Mouse (Mus musculus): ENCODE measurements around the gene Smpd4. TPM values are rescaled to one million over a fixed set of nuclear protein-coding genes. Genes with fewer than 3 reads are reported as not detected.

Gene Smpd4
- polyA plus RNA-seq, 1 experiment from 2014 or later: 28.0 TPM

DNA sequence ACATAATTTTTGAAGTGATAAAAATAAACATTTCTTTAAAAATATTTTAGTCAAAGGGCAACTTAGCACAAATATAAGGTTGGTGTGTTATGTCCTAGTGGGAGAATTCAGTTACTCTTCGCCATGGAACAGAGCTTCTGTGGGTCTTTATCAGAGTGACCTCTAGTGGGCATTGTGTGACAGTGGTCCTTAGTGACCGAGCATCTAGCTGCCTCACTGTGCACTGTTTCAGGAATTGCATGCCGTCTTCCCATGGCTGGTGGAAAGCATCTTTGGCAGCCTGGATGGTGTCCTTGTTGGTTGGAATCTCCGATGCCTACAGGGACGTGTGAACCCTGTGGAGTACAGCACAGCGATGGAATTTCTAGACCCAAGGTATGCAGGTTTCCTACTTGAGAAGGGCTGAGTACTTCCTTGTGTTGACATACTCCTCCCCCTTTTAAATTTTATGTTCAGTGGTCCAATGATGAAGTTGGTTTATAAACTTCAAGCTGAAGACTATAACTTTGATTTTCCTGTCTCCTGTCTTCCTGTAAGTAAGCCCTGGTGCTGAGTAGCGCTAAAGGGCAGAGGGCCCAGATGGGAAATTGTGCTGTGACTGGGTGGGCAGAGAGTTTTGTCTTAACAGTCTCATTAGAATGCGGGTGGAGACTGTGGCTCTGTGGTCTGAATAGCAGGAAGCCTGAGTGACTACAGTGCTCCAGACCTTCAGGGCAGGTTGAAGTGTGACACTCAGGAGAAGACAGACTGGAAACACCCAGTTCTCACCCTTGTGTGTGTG, 6.5 kb downstream of the Smpd4 start:
- H3K79me2 ChIP-seq (ENCODE audit: inconsistent target): peaks cover 8% of the 10 kb centered on the region; the same call in 1 of the 2 replicates
- 72% methylated on average over 8 of the region's 8 CpGs for WGBS (ENCODE audit: missing documents)
- peaks cover 40% of the 10 kb centered on the region for H3K36me3 ChIP-seq (ENCODE audit: inconsistent target)
- no peak overlapping the region for H3K4me3 ChIP-seq (ENCODE audit: inconsistent target)
- H3K27ac ChIP-seq: no peak overlapping the region

- no peak overlapping the region for H3K27ac ChIP-seq
- H3K36me3 ChIP-seq (ENCODE audit: inconsistent target): peaks cover 43% of the 10 kb centered on the region
- H3K79me2 ChIP-seq (ENCODE audit: inconsistent target): peaks cover 3% of the 10 kb centered on the region; the same call in 1 of the 2 replicates
- no peak overlapping the region for H3K4me3 ChIP-seq (ENCODE audit: inconsistent target)
- WGBS (ENCODE audit: missing documents): 96% methylated on average over 5 of the region's 5 CpGs
Measured at GRCm38 (mm10) chr16:17626269-17626555, 7.1 kb downstream of the Smpd4 start.

DNA sequence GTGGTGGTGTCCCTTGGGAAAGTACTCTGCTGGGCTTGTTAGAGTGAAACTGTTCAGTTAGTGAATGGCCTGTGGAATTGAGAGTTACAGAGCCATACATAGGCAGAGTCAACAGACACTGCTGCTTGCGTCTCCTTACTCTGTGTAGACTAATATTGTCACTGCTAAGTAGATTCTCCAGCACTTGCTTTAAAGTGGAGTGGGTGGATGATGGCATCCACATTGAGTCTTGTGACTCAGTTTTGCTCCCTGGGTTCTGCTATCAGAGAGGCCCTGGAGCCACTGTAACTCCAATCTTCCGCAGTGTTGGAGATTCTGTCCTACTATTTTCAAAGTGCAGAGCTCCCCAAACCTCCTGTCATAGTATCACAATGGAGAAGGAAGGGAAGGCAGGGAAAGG, 13.4 kb downstream of the Smpd4 start:
- Histone ChIP-seq H3K4me3 (ENCODE audit: inconsistent target) (no peak overlapping the region), H3K27ac (no peak overlapping the region), H3K79me2 (ENCODE audit: inconsistent target) (no peaks in the 10 kb centered on the region), H3K36me3 (ENCODE audit: inconsistent target) (peaks cover 51% of the 10 kb centered on the region)
- WGBS (ENCODE audit: missing documents): 92% methylated on average over 2 of the region's 2 CpGs

DNA sequence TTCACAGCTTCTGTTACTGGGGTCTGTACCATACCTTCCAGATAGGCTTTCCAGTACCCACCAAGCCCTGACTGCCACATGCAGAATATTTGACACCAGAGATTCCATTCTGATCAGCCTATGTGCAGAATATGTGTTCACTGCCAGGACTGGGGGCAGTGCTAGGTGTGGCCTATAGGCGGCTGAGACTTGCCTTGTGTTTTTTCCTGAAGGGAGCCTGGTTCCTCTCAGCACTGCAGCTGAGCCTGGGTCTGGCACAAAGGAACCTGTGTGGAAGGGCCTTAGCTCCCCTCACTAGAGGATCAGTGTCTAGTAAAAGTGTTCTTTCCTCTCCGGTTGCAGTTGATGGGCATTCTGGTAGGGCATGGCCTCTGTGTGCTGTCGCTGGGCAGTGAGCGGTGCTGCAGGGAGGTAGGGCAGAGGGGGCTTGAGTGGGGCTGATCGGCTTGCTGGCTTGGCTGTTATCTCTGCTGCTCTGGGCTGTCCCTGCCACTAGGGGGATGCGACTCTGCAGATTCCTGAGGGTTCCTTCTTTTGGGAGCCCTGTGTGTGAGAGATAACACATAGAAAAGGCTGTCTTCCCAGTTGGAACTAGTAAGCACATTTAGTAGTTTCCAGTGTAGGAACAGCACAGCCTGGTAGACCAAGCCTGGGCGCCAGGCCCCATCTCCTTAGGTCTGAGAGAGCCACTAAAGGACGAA, 14.5 kb downstream of the Smpd4 start:
- Histone ChIP-seq H3K79me2 (ENCODE audit: inconsistent target) (no peaks in the 10 kb centered on the region), H3K27ac (no peak overlapping the region), H3K36me3 (ENCODE audit: inconsistent target) (peaks cover 51% of the 10 kb centered on the region; the same call in 1 of the 2 replicates), H3K4me3 (ENCODE audit: inconsistent target) (no peak overlapping the region)
- 94% methylated on average over 8 of the region's 8 CpGs for WGBS (ENCODE audit: missing documents)

DNA sequence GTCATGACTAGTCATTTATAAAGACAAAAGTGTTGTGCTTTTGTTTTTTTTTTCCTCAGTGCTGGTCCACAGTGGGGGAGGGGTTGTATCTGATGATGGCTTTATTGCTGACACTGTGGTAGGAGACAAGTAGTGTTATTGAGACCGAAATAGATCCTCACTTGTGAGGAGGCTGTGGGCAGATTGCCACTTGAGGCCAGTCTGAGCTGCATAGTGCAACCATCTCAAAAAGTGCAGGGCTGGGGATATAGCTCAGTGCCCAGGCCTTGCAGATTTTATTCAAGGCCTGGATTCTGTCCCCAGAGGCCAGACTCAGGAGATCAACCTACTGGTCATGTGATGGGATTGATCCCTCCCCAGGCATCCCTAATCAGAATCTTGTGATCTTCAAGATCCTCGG, 17.8 kb downstream of the Smpd4 start:
- Histone ChIP-seq H3K4me3 (ENCODE audit: inconsistent target) (no peak overlapping the region), H3K36me3 (ENCODE audit: inconsistent target) (peaks cover 61% of the 10 kb centered on the region), H3K27ac (no peak overlapping the region), H3K79me2 (ENCODE audit: inconsistent target) (no peaks in the 10 kb centered on the region)
- WGBS (ENCODE audit: missing documents): 100% methylated on average over 2 of the region's 2 CpGs

DNA sequence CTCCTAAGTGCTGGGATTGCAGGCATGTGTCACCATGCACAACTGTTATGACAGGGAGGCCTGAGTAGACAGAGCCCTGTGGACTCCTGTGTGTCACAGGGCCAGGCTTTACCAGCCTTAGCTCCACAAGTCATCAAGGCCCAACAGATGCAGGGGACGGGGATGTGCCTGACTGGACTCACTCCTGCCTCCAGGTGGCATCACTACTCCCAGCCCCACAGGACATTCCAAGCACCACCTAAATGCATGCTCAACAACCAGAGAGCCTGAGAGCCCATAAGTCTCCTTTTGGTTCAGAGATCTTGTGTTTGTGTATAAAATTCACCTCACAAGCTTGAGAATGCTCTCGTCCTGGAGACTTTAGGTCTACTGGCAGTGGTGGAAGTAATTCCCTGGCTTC, 18.5 kb downstream of the Smpd4 start:
- Histone ChIP-seq H3K4me3 (ENCODE audit: inconsistent target) (no peak overlapping the region), H3K27ac (no peak overlapping the region), H3K79me2 (ENCODE audit: inconsistent target) (no peaks in the 10 kb centered on the region), H3K36me3 (ENCODE audit: inconsistent target) (peaks cover 61% of the 10 kb centered on the region)
- 87% methylated on average over 2 of the region's 2 CpGs for WGBS (ENCODE audit: missing documents)

GRCm38 (mm10) chr16:17638036-17638628, 19.0 kb downstream of the Smpd4 start:
- WGBS (ENCODE audit: missing documents): 96% methylated on average over 9 of the region's 9 CpGs
- no peak overlapping the region for H3K27ac ChIP-seq

DNA sequence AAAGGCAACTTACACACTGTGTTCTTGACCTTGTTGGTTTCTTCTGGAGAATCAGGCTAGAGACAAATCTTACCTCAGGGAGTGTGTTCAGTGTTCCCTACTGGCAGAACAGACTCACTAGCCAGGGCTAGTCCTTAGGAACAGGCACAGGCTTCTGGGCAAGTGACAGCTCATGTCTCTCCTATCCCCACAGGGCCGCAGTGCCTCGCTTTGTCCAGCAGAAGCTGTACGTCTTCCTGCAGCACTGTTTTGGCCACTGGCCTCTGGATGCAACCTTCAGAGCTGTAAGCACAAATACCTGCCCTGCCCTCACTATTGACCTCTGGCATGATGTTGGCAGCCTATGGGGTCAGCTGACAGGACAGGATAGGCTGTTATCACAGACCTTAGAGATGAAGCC, 19.9 kb downstream of the Smpd4 start:
- Histone ChIP-seq H3K36me3 (ENCODE audit: inconsistent target) (peaks cover 57% of the 10 kb centered on the region), H3K27ac (no peak overlapping the region), H3K79me2 (ENCODE audit: inconsistent target) (no peaks in the 10 kb centered on the region), H3K4me3 (ENCODE audit: inconsistent target) (no peak overlapping the region)
- 89% methylated on average over 3 of the region's 3 CpGs for WGBS (ENCODE audit: missing documents)

More at GRCm38 (mm10) chr16:17638036-17638628, 19.0 kb downstream of the Smpd4 start:
- Histone ChIP-seq H3K79me2 (ENCODE audit: inconsistent target) (no peaks in the 10 kb centered on the region), H3K36me3 (ENCODE audit: inconsistent target) (peaks cover 61% of the 10 kb centered on the region), H3K4me3 (ENCODE audit: inconsistent target) (no peak overlapping the region)

- Histone ChIP-seq H3K36me3 (ENCODE audit: inconsistent target) (peaks cover 57% of the 10 kb centered on the region), H3K4me3 (ENCODE audit: inconsistent target) (no peak overlapping the region), H3K27ac (no peak overlapping the region), H3K79me2 (ENCODE audit: inconsistent target) (no peaks in the 10 kb centered on the region)
- WGBS (ENCODE audit: missing documents): 94% methylated on average over 6 of the region's 6 CpGs
Measured at GRCm38 (mm10) chr16:17639951-17640350, 20.8 kb downstream of the Smpd4 start.

DNA sequence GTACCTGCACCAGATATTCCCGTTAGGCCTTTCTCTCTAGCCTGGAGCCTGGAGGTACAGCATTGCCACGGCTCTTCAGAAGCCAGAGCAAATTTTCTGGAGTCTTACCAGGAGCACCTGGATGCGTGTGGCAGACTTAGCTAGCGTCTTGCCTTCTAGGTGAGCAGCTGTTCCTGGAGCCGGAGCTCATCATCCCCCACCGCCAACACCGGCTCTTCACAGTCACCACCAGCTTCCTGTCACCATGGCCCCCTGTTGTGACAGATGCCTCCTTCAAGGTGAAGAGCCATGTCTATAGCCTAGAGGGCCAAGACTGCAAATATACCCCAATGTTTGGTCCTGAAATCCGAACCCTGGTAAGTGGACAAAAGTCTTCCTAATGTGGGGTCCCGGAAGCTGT, 21.6 kb downstream of the Smpd4 start:
- no peak overlapping the region for H3K27ac ChIP-seq
- WGBS (ENCODE audit: missing documents): 92% methylated on average over 8 of the region's 9 CpGs
- no peaks in the 10 kb centered on the region for H3K79me2 ChIP-seq (ENCODE audit: inconsistent target)
- no peak overlapping the region for H3K4me3 ChIP-seq (ENCODE audit: inconsistent target)
- H3K36me3 ChIP-seq (ENCODE audit: inconsistent target): peaks cover 57% of the 10 kb centered on the region

GRCm38 (mm10) chr16:17641301-17641700, 22.1 kb downstream of the Smpd4 start:
- Histone ChIP-seq H3K79me2 (ENCODE audit: inconsistent target) (no peaks in the 10 kb centered on the region), H3K36me3 (ENCODE audit: inconsistent target) (peaks cover 57% of the 10 kb centered on the region), H3K4me3 (ENCODE audit: inconsistent target) (no peak overlapping the region), H3K27ac (no peak overlapping the region)
- 95% methylated on average over 6 of the region's 6 CpGs for WGBS (ENCODE audit: missing documents)

- no peak overlapping the region for H3K27ac ChIP-seq
- peaks cover 57% of the 10 kb centered on the region for H3K36me3 ChIP-seq (ENCODE audit: inconsistent target)
- 98% methylated on average over 8 of the region's 8 CpGs for WGBS (ENCODE audit: missing documents)
- H3K79me2 ChIP-seq (ENCODE audit: inconsistent target): no peaks in the 10 kb centered on the region
- H3K4me3 ChIP-seq (ENCODE audit: inconsistent target): no peak overlapping the region
Measured at GRCm38 (mm10) chr16:17642311-17642710, 23.2 kb downstream of the Smpd4 start.

DNA sequence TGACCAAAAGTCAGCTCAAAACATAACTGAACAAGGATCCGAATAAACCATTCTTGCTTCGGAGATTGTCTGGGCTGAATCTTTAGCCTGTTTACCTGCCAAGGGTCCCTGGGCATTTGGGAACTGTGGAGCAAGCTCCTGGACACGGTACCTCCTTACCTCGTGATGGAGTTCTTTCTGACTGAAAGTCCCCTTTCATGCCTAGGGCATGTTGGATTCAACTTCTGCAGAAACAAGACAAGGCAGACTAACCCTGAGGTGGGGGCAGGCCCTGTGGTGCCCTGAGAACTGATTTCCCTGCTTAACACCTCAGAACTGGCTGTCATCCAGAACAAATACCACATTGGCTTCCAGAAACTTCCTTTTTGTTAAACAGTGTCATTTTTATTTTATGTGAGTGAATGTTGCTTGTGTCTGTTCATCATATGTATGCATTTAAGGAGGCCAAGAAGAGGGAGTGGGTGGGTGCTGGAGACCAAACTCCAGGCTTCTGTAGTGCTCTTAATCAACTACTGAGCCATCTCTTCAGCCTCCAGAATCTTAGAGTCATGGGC, 24.4 kb downstream of the Smpd4 start:
- Histone ChIP-seq H3K4me3 (ENCODE audit: inconsistent target) (no peak overlapping the region), H3K79me2 (ENCODE audit: inconsistent target) (no peaks in the 10 kb centered on the region), H3K36me3 (ENCODE audit: inconsistent target) (peaks cover 47% of the 10 kb centered on the region), H3K27ac (no peak overlapping the region)
- WGBS (ENCODE audit: missing documents): 73% methylated on average over 4 of the region's 4 CpGs

DNA sequence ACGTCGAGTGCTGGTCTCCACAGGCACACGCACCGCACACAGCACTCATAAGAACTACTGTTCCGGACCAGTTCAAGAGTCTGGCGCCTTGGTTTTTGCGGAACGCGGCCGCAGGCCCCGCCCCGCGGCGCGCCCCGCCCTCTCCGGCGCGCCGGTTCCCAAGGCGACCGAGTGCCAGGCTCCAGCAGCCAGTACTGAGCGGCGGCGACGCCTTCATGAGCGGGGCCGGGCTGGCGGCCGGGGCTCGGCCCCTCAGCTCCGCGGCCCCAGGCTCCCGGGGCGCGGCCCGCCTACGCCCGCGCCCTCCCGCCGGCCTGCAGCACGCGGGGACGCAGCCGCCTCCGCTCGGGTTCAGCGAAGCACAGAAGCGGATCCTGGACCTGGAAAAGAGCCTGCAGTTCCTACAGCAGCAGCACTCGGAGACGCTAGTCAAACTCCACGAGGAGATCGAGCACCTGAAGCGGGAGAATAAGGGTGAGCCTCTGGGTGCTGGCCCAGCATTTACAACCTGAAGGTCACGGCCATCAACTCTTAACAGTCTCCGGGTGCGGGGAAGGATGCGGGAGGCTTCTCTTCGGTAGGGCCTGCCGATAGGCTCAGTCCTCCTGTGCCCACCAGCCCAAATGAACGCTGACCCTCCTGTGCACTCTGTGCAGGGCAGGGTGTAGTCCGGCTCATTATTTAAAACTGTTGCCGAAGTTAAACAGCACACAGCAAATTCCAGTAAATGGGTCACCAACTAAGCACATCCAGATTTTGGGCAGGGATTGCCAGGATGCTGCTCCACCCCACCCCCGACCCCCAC, 27.4 kb downstream of the Smpd4 start, which contains the start of gene Ccdc74a:
Gene Ccdc74a, plus strand, starts transcription at position 161 of the 805 bp plus-strand sequence.
- Histone ChIP-seq H3K36me3 (ENCODE audit: inconsistent target) (peaks cover 27% of the 10 kb centered on the region), H3K27ac (no peak within 1 kb of the TSS), H3K79me2 (ENCODE audit: inconsistent target) (no peaks in the 10 kb centered on the region), H3K4me3 (ENCODE audit: inconsistent target) (no peak within 1 kb of the TSS)
- 4% methylated on average over 64 of the region's 65 CpGs for WGBS (ENCODE audit: missing documents)

Measured in macrophage (primary cell).